Mouse (Mus musculus) bone marrow, adult 2 months (tissue): ENCODE results near the gene Ptprn2.

Source experiments
- CTCF ChIP-seq: fragments of 200-500 bp; IDR thresholded peaks from 2 replicates; pipeline ENCODE4 v1.5.1; 2011; ENCODE audit warnings: low read length, control low read depth; ENCODE audit not compliant: control insufficient read depth, insufficient read depth
- POLR2A ChIP-seq: fragments of 200-500 bp; IDR thresholded peaks from 2 replicates; pipeline ENCODE4 v1.6.1; 2011; ENCODE audit warnings: low read depth, mild to moderate bottlenecking, control low read depth, low read length, borderline replicate concordance; ENCODE audit not compliant: control insufficient read depth

- no peak for TF ChIP-seq CTCF
- no peak for TF ChIP-seq POLR2A
Measured at GRCm38 (mm10) chr12:116564441-116564840, 78.9 kb downstream of the Ptprn2 start.
